Mouse (Mus musculus): Measurements from ENCODE around the gene Llph. TPM values are rescaled to one million over a fixed set of nuclear protein-coding genes. Genes with fewer than 3 reads are reported as not detected.

Llph gene
- polyA plus RNA-seq, 1 experiment from 2014 or later, result 35.8 TPM

Other genes with a start within 250 kb of the Llph start
- 2.0 and 2.6 TPM in 2 replicates for gene Helb, start 114.1 kb upstream of the Llph start, polyA plus RNA-seq (2015; fragmentation: Nextera tagmentation; extraction: Ambion mirVana)
- 101 and 103 TPM in 2 replicates for gene Tmbim4, start 25.5 kb upstream of the Llph start, polyA plus RNA-seq (2015; fragmentation: Nextera tagmentation; extraction: Ambion mirVana)
- gene Irak3, start 24.9 kb upstream of the Llph start, polyA plus RNA-seq (2015; fragmentation: Nextera tagmentation; extraction: Ambion mirVana), result 0.25 and 0.42 TPM in 2 replicates
- gene Hmga2, start 249.4 kb downstream of the Llph start, polyA plus RNA-seq (2015; fragmentation: Nextera tagmentation; extraction: Ambion mirVana), result 2.2 and 2.6 TPM in 2 replicates

Measured in hindbrain, embryonic 15.5 days (tissue).